Mouse (Mus musculus): ENCODE data around the gene Cenpv.
A peak's percentile ranks its signal among the peaks of the same experiment; 100 is the strongest.

The Cenpv gene

GRCm38 (mm10) chr11:62539089-62539890, at the start of gene Cenpv:
Cenpv (minus strand) TSS chr11:62539261.
- DNase-seq (ENCODE audit: low spot score in 2 of 2) = peak; percentile 35 to 68

GRCm38 (mm10) chr11:62587034-62587433, 48.0 kb upstream of the Cenpv start:
- no peak for DNase-seq (ENCODE audit: low spot score in 2 of 2)

- no peak for DNase-seq (ENCODE audit: low spot score in 2 of 2)
Measured at GRCm38 (mm10) chr11:62584671-62585206, 45.7 kb upstream of the Cenpv start.

- no peak for DNase-seq (ENCODE audit: low spot score in 2 of 2)
Measured at GRCm38 (mm10) chr11:62583031-62583430, 44.0 kb upstream of the Cenpv start.

GRCm38 (mm10) chr11:62576530-62577152, 37.6 kb upstream of the Cenpv start:
- peak in 1 of 2 experiments; percentile 31 for DNase-seq (ENCODE audit: low spot score in 2 of 2)

GRCm38 (mm10) chr11:62575659-62576438, 36.8 kb upstream of the Cenpv start:
- DNase-seq (ENCODE audit: low spot score in 2 of 2) = peak; percentile 47 to 55

- peak; percentile 58 to 85 for DNase-seq (ENCODE audit: low spot score in 2 of 2)
Measured at GRCm38 (mm10) chr11:62575297-62575658, 36.2 kb upstream of the Cenpv start.

GRCm38 (mm10) chr11:62574703-62575085, 35.6 kb upstream of the Cenpv start:
- no peak for DNase-seq (ENCODE audit: low spot score in 2 of 2)

- no peak for DNase-seq (ENCODE audit: low spot score in 2 of 2)
Measured at GRCm38 (mm10) chr11:62573959-62574702, 35.1 kb upstream of the Cenpv start, which contains the start of gene Trpv2. Trpv2 (plus strand) TSS chr11:62574486.

- DNase-seq (ENCODE audit: low spot score in 2 of 2) = no peak
Measured at GRCm38 (mm10) chr11:62568300-62568699, 29.2 kb upstream of the Cenpv start.

GRCm38 (mm10) chr11:62566211-62566610, 27.1 kb upstream of the Cenpv start:
- no peak for DNase-seq (ENCODE audit: low spot score in 2 of 2)

- no peak for DNase-seq (ENCODE audit: low spot score in 2 of 2)
Measured at GRCm38 (mm10) chr11:62565747-62566146, 26.7 kb upstream of the Cenpv start.

GRCm38 (mm10) chr11:62563590-62563989, 24.5 kb upstream of the Cenpv start:
- no peak for DNase-seq (ENCODE audit: low spot score in 2 of 2)

GRCm38 (mm10) chr11:62560463-62561016, 21.5 kb upstream of the Cenpv start:
- DNase-seq (ENCODE audit: low spot score in 2 of 2) = no peak

GRCm38 (mm10) chr11:62558961-62559646, 20.0 kb upstream of the Cenpv start:
- no peak for DNase-seq (ENCODE audit: low spot score in 2 of 2)

GRCm38 (mm10) chr11:62558152-62558551, 19.1 kb upstream of the Cenpv start:
- DNase-seq (ENCODE audit: low spot score in 2 of 2) = no peak

- no peak for DNase-seq (ENCODE audit: low spot score in 2 of 2)
Measured at GRCm38 (mm10) chr11:62557205-62557604, 18.1 kb upstream of the Cenpv start.

GRCm38 (mm10) chr11:62555896-62556412, 16.9 kb upstream of the Cenpv start:
- DNase-seq (ENCODE audit: low spot score in 2 of 2) = no peak

- no peak for DNase-seq (ENCODE audit: low spot score in 2 of 2)
Measured at GRCm38 (mm10) chr11:62554934-62555517, 16.0 kb upstream of the Cenpv start.
